Mouse (Mus musculus): Measurements from ENCODE around the gene Lrrc8c. TPM values are rescaled to one million over a fixed set of nuclear protein-coding genes. Genes with fewer than 3 reads are reported as not detected.

The Lrrc8c gene
- polyA plus RNA-seq, 1 experiment from 2014 or later = 12.8 TPM

DNA sequence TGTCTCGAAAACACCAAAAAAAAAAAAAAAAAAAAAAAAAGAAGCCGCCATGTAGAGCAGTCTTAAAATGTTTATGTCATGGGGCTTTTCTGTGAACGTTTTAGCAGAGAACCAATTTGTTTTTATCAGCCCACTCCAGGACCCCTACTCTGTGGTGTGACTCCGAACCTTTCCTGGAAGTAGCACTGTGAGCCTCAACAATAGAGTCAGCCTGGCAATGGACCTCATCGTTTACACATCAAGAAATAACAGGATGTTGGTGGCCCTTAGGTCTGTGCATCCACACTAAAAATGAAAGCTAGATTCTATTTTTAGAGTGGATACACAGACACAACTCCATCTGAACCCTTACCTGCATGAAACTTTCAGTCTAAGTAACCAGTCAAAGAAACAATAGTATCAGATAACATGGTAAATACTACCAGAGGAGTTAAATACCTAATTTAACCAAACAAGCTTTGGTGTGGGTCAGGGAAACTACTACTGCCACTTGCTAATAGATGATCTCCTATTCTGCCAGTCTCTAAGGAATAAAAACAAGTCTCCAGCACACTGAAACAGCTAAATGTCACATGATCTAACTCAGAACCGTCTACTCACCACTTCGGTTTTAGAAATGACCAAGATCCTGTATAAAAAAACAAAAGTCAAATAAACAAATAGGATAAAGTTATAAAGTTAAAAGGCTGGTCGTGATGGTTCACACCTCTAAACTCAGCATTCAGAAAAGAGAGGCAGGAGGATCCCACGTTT, 95.7 kb downstream of the Lrrc8c start:
- WGBS = 83% methylated on average over 9 of the region's 9 CpGs

GRCm38 (mm10) chr5:105615871-105616454, 96.8 kb downstream of the Lrrc8c start:
- Histone ChIP-seq H3K27me3 (ENCODE audit: control insufficient read depth, insufficient read depth, low read length) (no peaks in the 10 kb centered on the region), H3K27ac (ENCODE audit: low read depth, low read length) (no peak overlapping the region), H3K9me3 (ENCODE audit: control insufficient read depth, low read length) (no peaks in the 10 kb centered on the region), H3K36me3 (ENCODE audit: control insufficient read depth, insufficient read depth, low read length) (no peaks in the 10 kb centered on the region), H3K4me1 (ENCODE audit: control insufficient read depth, insufficient read depth, low read length) (peaks cover 3% of the 10 kb centered on the region; the same call in 1 of the 2 replicates), H3K4me3 (ENCODE audit: low read depth, low read length) (no peak overlapping the region), H3K4me2 (no peak overlapping the region), H3K9ac (ENCODE audit: low read length) (no peak overlapping the region)
- DNase-seq (ENCODE audit: low spot score, missing footprints) = no peak
- no peak for ATAC-seq (ENCODE audit: low FRiP score)
- 67% methylated on average over 7 of the region's 7 CpGs for WGBS

More for the DNA sequence above, 95.7 kb downstream of the Lrrc8c start:
- Histone ChIP-seq H3K4me3 (ENCODE audit: low read depth, low read length) (no peak overlapping the region), H3K9me3 (ENCODE audit: control insufficient read depth, low read length) (no peaks in the 10 kb centered on the region), H3K9ac (ENCODE audit: low read length) (no peak overlapping the region), H3K4me2 (no peak overlapping the region), H3K4me1 (ENCODE audit: control insufficient read depth, insufficient read depth, low read length) (peaks cover 3% of the 10 kb centered on the region; the same call in 1 of the 2 replicates), H3K36me3 (ENCODE audit: control insufficient read depth, insufficient read depth, low read length) (no peaks in the 10 kb centered on the region), H3K27me3 (ENCODE audit: control insufficient read depth, insufficient read depth, low read length) (no peaks in the 10 kb centered on the region), H3K27ac (ENCODE audit: low read depth, low read length) (no peak overlapping the region)
- no peak for DNase-seq (ENCODE audit: low spot score, missing footprints)
- ATAC-seq (ENCODE audit: low FRiP score) = no peak

GRCm38 (mm10) chr5:105616538-105616937, 97.3 kb downstream of the Lrrc8c start:
- 76% methylated on average over 5 of the region's 5 CpGs for WGBS
- Histone ChIP-seq H3K27me3 (ENCODE audit: control insufficient read depth, insufficient read depth, low read length) (no peaks in the 10 kb centered on the region), H3K4me2 (no peak overlapping the region), H3K9ac (ENCODE audit: low read length) (no peak overlapping the region), H3K9me3 (ENCODE audit: control insufficient read depth, low read length) (no peaks in the 10 kb centered on the region), H3K4me3 (ENCODE audit: low read depth, low read length) (no peak overlapping the region), H3K4me1 (ENCODE audit: control insufficient read depth, insufficient read depth, low read length) (peaks cover 3% of the 10 kb centered on the region; the same call in 1 of the 2 replicates), H3K27ac (ENCODE audit: low read depth, low read length) (no peak overlapping the region), H3K36me3 (ENCODE audit: control insufficient read depth, insufficient read depth, low read length) (no peaks in the 10 kb centered on the region)
- ATAC-seq (ENCODE audit: low FRiP score) (no peak), DNase-seq (ENCODE audit: low spot score, missing footprints) (no peak)

DNA sequence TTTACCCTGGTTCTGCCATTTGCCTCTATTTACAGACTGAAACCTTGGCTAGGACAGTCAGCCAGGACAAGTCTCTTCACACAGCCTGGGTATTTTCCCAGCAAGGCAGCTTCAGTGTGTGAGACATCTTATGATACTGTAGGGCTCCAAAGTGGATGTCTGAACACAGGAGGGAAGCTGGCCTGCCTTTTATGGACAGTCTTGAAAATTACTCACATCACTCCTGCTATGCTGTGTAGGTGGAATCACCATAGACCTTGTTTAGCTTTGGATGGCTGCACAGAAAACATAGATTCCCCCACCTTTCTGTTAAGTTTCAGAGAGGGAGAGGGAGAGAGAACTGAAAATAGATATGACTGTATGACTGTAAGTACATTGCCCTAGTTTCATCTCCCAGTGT, 99.3 kb downstream of the Lrrc8c start:
- H3K4me2 ChIP-seq = no peak overlapping the region
- H3K9me3 ChIP-seq (ENCODE audit: control insufficient read depth, low read length) = no peaks in the 10 kb centered on the region
- H3K27ac ChIP-seq (ENCODE audit: low read depth, low read length) = no peak overlapping the region
- DNase-seq (ENCODE audit: low spot score, missing footprints) (no peak), ATAC-seq (ENCODE audit: low FRiP score) (no peak)
- peaks cover 3% of the 10 kb centered on the region; the same call in 1 of the 2 replicates for H3K4me1 ChIP-seq (ENCODE audit: control insufficient read depth, insufficient read depth, low read length)
- no peaks in the 10 kb centered on the region for H3K36me3 ChIP-seq (ENCODE audit: control insufficient read depth, insufficient read depth, low read length)
- H3K9ac ChIP-seq (ENCODE audit: low read length) = no peak overlapping the region
- H3K4me3 ChIP-seq (ENCODE audit: low read depth, low read length) = no peak overlapping the region
- H3K27me3 ChIP-seq (ENCODE audit: control insufficient read depth, insufficient read depth, low read length) = no peaks in the 10 kb centered on the region

DNA sequence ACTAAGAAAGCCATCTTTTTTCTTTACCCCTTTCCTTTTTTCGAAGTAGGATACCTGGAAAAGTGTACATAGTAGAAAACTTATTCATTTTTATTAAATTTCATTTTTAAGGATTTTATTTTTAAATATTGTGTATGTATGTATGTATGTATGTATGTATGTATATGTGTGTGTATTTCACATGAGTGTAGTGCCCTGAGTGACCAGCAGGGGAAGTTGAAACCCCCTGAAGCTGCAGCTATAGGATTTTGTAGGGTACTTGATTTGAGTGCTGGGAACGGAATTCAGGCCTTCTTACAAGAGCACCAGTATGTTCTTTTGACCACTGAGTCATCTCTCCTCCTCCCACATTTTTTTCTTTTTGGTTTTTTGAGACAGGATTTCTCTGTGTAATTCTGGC, 100.5 kb downstream of the Lrrc8c start:
- Histone ChIP-seq H3K4me2 (no peak overlapping the region), H3K27ac (ENCODE audit: low read depth, low read length) (no peak overlapping the region), H3K4me1 (ENCODE audit: control insufficient read depth, insufficient read depth, low read length) (no peaks in the 10 kb centered on the region), H3K9ac (ENCODE audit: low read length) (no peak overlapping the region), H3K36me3 (ENCODE audit: control insufficient read depth, insufficient read depth, low read length) (no peaks in the 10 kb centered on the region), H3K9me3 (ENCODE audit: control insufficient read depth, low read length) (no peaks in the 10 kb centered on the region), H3K4me3 (ENCODE audit: low read depth, low read length) (no peak overlapping the region), H3K27me3 (ENCODE audit: control insufficient read depth, insufficient read depth, low read length) (no peaks in the 10 kb centered on the region)
- 84% methylated on average over 2 of the region's 2 CpGs for WGBS
- ATAC-seq (ENCODE audit: low FRiP score) (no peak), DNase-seq (ENCODE audit: low spot score, missing footprints) (no peak)

DNA sequence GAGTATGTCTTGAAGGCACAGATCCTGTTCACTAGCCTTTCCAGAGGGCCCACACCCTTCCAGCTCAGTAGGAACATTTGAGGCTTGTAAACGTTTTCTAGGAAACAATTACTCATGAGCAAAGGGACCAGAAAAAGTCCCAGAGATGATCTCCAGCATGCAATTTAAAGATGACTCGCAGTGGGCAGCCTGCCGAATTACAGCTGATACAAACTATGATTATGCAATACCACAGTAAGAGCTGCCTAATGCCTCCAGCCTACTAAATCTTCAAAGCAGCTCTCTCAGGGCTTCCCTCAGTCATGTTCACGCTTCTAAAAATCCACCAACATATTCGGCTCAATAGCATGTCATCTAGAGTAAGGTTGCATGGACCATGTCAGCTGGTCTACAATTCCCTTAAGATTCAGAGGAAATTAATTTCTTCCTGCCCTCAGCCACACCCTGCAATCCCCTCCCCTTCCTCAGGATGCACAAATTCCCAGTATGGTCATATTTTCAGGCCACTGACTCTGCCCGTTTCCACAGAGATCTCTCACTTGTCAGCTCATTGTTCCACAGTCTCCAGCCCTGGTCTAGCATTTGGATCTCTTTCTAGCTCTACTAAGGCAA, 101.4 kb downstream of the Lrrc8c start:
- H3K27ac ChIP-seq (ENCODE audit: low read depth, low read length) = no peak overlapping the region

GRCm38 (mm10) chr5:105623074-105623713, 104.0 kb downstream of the Lrrc8c start:
- Histone ChIP-seq H3K4me2 (no peak overlapping the region), H3K9me3 (ENCODE audit: control insufficient read depth, low read length) (no peaks in the 10 kb centered on the region), H3K27ac (ENCODE audit: low read depth, low read length) (no peak overlapping the region), H3K27me3 (ENCODE audit: control insufficient read depth, insufficient read depth, low read length) (no peaks in the 10 kb centered on the region), H3K4me3 (ENCODE audit: low read depth, low read length) (no peak overlapping the region), H3K36me3 (ENCODE audit: control insufficient read depth, insufficient read depth, low read length) (no peaks in the 10 kb centered on the region), H3K9ac (ENCODE audit: low read length) (no peak overlapping the region), H3K4me1 (ENCODE audit: control insufficient read depth, insufficient read depth, low read length) (peaks cover 3% of the 10 kb centered on the region; the same call in 1 of the 2 replicates)
- ATAC-seq (ENCODE audit: low FRiP score) (no peak), DNase-seq (ENCODE audit: low spot score, missing footprints) (peak; percentile 44)
- 73% methylated on average over 4 of the region's 4 CpGs for WGBS

More for the DNA sequence above, 101.4 kb downstream of the Lrrc8c start:
- H3K27me3 ChIP-seq (ENCODE audit: control insufficient read depth, insufficient read depth, low read length) = no peaks in the 10 kb centered on the region
- 81% methylated on average over 6 of the region's 6 CpGs for WGBS
- H3K9ac ChIP-seq (ENCODE audit: low read length) = no peak overlapping the region
- H3K9me3 ChIP-seq (ENCODE audit: control insufficient read depth, low read length) = no peaks in the 10 kb centered on the region
- ATAC-seq (ENCODE audit: low FRiP score) = no peak
- no peaks in the 10 kb centered on the region for H3K36me3 ChIP-seq (ENCODE audit: control insufficient read depth, insufficient read depth, low read length)
- H3K4me1 ChIP-seq (ENCODE audit: control insufficient read depth, insufficient read depth, low read length) = no peaks in the 10 kb centered on the region
- H3K4me2 ChIP-seq = no peak overlapping the region
- H3K4me3 ChIP-seq (ENCODE audit: low read depth, low read length) = no peak overlapping the region
- DNase-seq (ENCODE audit: low spot score, missing footprints) = no peak

DNA sequence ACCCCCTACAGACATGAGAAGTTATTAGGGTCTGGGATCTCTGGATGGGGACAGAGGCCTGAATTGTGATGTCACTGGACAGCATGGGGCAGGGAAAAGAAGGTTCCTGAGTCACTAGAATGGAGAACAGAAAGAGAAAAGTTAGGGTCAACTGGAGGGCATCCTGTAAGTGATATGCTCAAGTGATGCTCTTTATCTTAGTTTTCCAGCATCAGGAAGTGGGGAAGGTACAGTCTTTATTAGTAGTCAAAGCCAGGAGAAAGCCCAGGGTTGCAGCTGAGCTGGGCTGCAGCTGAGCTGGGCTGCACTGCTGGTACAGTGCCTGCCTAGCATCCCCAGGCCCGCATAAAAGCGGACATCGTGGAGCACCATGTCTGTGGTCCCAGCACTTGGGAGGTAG, 105.1 kb downstream of the Lrrc8c start:
- WGBS = 90% methylated on average over 3 of the region's 3 CpGs
- ATAC-seq (ENCODE audit: low FRiP score) (no peak), DNase-seq (ENCODE audit: low spot score, missing footprints) (no peak)
- H3K36me3 ChIP-seq (ENCODE audit: control insufficient read depth, insufficient read depth, low read length) = no peaks in the 10 kb centered on the region
- no peak overlapping the region for H3K9ac ChIP-seq (ENCODE audit: low read length)
- H3K27me3 ChIP-seq (ENCODE audit: control insufficient read depth, insufficient read depth, low read length) = no peaks in the 10 kb centered on the region
- H3K4me2 ChIP-seq = no peak overlapping the region
- no peaks in the 10 kb centered on the region for H3K9me3 ChIP-seq (ENCODE audit: control insufficient read depth, low read length)
- H3K27ac ChIP-seq (ENCODE audit: low read depth, low read length) = no peak overlapping the region
- H3K4me1 ChIP-seq (ENCODE audit: control insufficient read depth, insufficient read depth, low read length) = peaks cover 3% of the 10 kb centered on the region; the same call in 1 of the 2 replicates
- H3K4me3 ChIP-seq (ENCODE audit: low read depth, low read length) = no peak overlapping the region
